Mouse (Mus musculus): ENCODE measurements at regions not wholly inside any gene's neighbourhood (a gene's known extent, or its start where the extent isn't known, plus 50 kb on each side); places are given as distances from the start of the nearest gene placed in this dataset.

- in situ Hi-C loops (cut with MboI; ENCODE audit: low pct_unique_long_range_greater_than_20kb in 1 of 2, low sequenced_read_pairs in 2 of 2, unreplicated experiment in 1 of 2) = no loop called here
Observed at GRCm38 (mm10) chr12:25455281-25455989, 358.5 kb upstream of the Id2 start.

- in situ Hi-C loops (cut with MboI; ENCODE audit: low pct_unique_long_range_greater_than_20kb in 1 of 2, low sequenced_read_pairs in 2 of 2, unreplicated experiment in 1 of 2) = no loop called here
Observed at GRCm38 (mm10) chr12:25453356-25453755, 356.4 kb upstream of the Id2 start.

GRCm38 (mm10) chr12:25451156-25451555, 354.2 kb upstream of the Id2 start:
- in situ Hi-C loops (cut with MboI; ENCODE audit: low pct_unique_long_range_greater_than_20kb in 1 of 2, low sequenced_read_pairs in 2 of 2, unreplicated experiment in 1 of 2) = no loop called here

- in situ Hi-C loops (cut with MboI; ENCODE audit: low pct_unique_long_range_greater_than_20kb in 1 of 2, low sequenced_read_pairs in 2 of 2, unreplicated experiment in 1 of 2) = no loop called here
Observed at GRCm38 (mm10) chr12:25444355-25444754, 347.4 kb upstream of the Id2 start.

- in situ Hi-C loops (cut with MboI; ENCODE audit: low pct_unique_long_range_greater_than_20kb in 1 of 2, low sequenced_read_pairs in 2 of 2, unreplicated experiment in 1 of 2) = no loop called here
Observed at GRCm38 (mm10) chr12:25439029-25439551, 342.1 kb upstream of the Id2 start.

GRCm38 (mm10) chr12:25438217-25439028, 341.5 kb upstream of the Id2 start:
- in situ Hi-C loops (cut with MboI; ENCODE audit: low pct_unique_long_range_greater_than_20kb in 1 of 2, low sequenced_read_pairs in 2 of 2, unreplicated experiment in 1 of 2) = no loop called here

- in situ Hi-C loops (cut with MboI; ENCODE audit: low pct_unique_long_range_greater_than_20kb in 1 of 2, low sequenced_read_pairs in 2 of 2, unreplicated experiment in 1 of 2) = no loop called here
Observed at GRCm38 (mm10) chr12:25437556-25437955, 340.6 kb upstream of the Id2 start.

- in situ Hi-C loops (cut with MboI; ENCODE audit: low pct_unique_long_range_greater_than_20kb in 1 of 2, low sequenced_read_pairs in 2 of 2, unreplicated experiment in 1 of 2) = no loop called here
Observed at GRCm38 (mm10) chr12:25436220-25436911, 339.4 kb upstream of the Id2 start.

GRCm38 (mm10) chr12:25432796-25433195, 335.9 kb upstream of the Id2 start:
- in situ Hi-C loops (cut with MboI; ENCODE audit: low pct_unique_long_range_greater_than_20kb in 1 of 2, low sequenced_read_pairs in 2 of 2, unreplicated experiment in 1 of 2) = no loop called here

GRCm38 (mm10) chr12:25430911-25431310, 334.0 kb upstream of the Id2 start:
- in situ Hi-C loops (cut with MboI; ENCODE audit: low pct_unique_long_range_greater_than_20kb in 1 of 2, low sequenced_read_pairs in 2 of 2, unreplicated experiment in 1 of 2) = no loop called here

- in situ Hi-C loops (cut with MboI; ENCODE audit: low pct_unique_long_range_greater_than_20kb in 1 of 2, low sequenced_read_pairs in 2 of 2, unreplicated experiment in 1 of 2) = no loop called here
Observed at GRCm38 (mm10) chr12:25427911-25428642, 331.1 kb upstream of the Id2 start.

- in situ Hi-C loops (cut with MboI; ENCODE audit: low pct_unique_long_range_greater_than_20kb in 1 of 2, low sequenced_read_pairs in 2 of 2, unreplicated experiment in 1 of 2) = no loop called here
Observed at GRCm38 (mm10) chr12:25417336-25417735, 320.4 kb upstream of the Id2 start.

GRCm38 (mm10) chr12:25416571-25416970, 319.6 kb upstream of the Id2 start:
- in situ Hi-C loops (cut with MboI; ENCODE audit: low pct_unique_long_range_greater_than_20kb in 1 of 2, low sequenced_read_pairs in 2 of 2, unreplicated experiment in 1 of 2) = no loop called here

GRCm38 (mm10) chr12:25415641-25416040, 318.7 kb upstream of the Id2 start:
- in situ Hi-C loops (cut with MboI; ENCODE audit: low pct_unique_long_range_greater_than_20kb in 1 of 2, low sequenced_read_pairs in 2 of 2, unreplicated experiment in 1 of 2) = no loop called here

- in situ Hi-C loops (cut with MboI; ENCODE audit: low pct_unique_long_range_greater_than_20kb in 1 of 2, low sequenced_read_pairs in 2 of 2, unreplicated experiment in 1 of 2) = no loop called here
Observed at GRCm38 (mm10) chr12:25415232-25415631, 318.3 kb upstream of the Id2 start.

- in situ Hi-C loops (cut with MboI; ENCODE audit: low pct_unique_long_range_greater_than_20kb in 1 of 2, low sequenced_read_pairs in 2 of 2, unreplicated experiment in 1 of 2) = no loop called here
Observed at GRCm38 (mm10) chr12:25407301-25407700, 310.4 kb upstream of the Id2 start.

GRCm38 (mm10) chr12:25400326-25400725, 303.4 kb upstream of the Id2 start:
- in situ Hi-C loops (cut with MboI; ENCODE audit: low pct_unique_long_range_greater_than_20kb in 1 of 2, low sequenced_read_pairs in 2 of 2, unreplicated experiment in 1 of 2) = no loop called here

GRCm38 (mm10) chr12:25398726-25399125, 301.8 kb upstream of the Id2 start:
- in situ Hi-C loops (cut with MboI; ENCODE audit: low pct_unique_long_range_greater_than_20kb in 1 of 2, low sequenced_read_pairs in 2 of 2, unreplicated experiment in 1 of 2) = no loop called here
